Mouse (Mus musculus): ENCODE results near the gene Dchs2.

- TF ChIP-seq POLR2A (IDR thresholded peaks at IDR 0.05; ENCODE audit: low read depth, low read length) = no peak
- TF ChIP-seq CTCF (IDR thresholded peaks at IDR 0.05; ENCODE audit: extremely low read depth, insufficient read depth, insufficient read length, insufficient replicate concordance) = no peak
Measured at GRCm38 (mm10) chr3:83156165-83156564, 28.4 kb downstream of the Dchs2 start.

Measured in spleen, adult 2 months (tissue).